Mouse (Mus musculus) erythroid progenitor cell, adult 5-6 weeks (primary cell): Measurements from ENCODE around the gene Myf6. TPM values are rescaled to one million over a fixed set of nuclear protein-coding genes. Genes with fewer than 3 reads are reported as not detected.

Source experiments
- ATAC-seq: replicated peaks from 2 replicates; pipeline ENCODE4 v1.8.0; 2016; ENCODE audit warnings: moderate number of reproducible peaks, mild to moderate bottlenecking, moderate TSS enrichment, inconsistent platforms; ENCODE audit not compliant: poor library complexity, low FRiP score, severe bottlenecking
- total RNA-seq, 2 experiments: library from RNA; stranded (forward) in 1 of 2; stranded (reverse) in 1 of 2; fragments of 150-400 nt in 1 of 2; fragments of 186-747, 209-891 nt in 1 of 2; gene quantifications; 2 replicates each; pipeline versions ENCODE4 v1.2.3 to v1.2.4; 2015 to 2017; ENCODE audit warnings: low replicate concordance in 2 of 2

Gene Myf6
- total RNA-seq (2015; ENCODE audit: low replicate concordance) (not detected in 2 replicates), total RNA-seq (2017; ENCODE audit: low replicate concordance) (not detected in 2 replicates)

GRCm38 (mm10) chr10:107494568-107494967 is at the start of gene Myf6:
Gene Myf6 (minus strand): TSS chr10:107494737.
- ATAC-seq: no peak

- ATAC-seq: no peak
Observed at GRCm38 (mm10) chr10:107543026-107543425, 48.5 kb upstream of the Myf6 start.

DNA sequence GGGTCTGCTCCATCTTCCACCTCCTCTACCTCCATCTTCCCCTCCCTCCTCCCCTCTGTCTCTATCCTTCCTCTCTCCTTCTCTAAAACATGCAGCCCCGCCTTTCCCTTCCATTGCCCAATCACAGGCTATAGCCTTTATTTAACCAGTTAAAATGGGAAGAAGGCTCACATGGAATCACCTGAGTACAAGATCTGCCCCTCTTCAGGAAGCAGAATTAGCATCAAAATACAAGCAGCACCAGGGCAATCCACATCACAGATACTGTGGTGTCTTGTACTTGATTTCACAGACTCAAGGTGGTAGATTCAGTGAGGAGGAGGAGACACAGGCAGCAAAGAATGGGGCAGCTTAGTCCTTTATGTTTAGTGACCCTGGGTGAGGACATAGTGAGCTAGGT is 34.2 kb upstream of the Myf6 start:
- no peak for ATAC-seq

DNA sequence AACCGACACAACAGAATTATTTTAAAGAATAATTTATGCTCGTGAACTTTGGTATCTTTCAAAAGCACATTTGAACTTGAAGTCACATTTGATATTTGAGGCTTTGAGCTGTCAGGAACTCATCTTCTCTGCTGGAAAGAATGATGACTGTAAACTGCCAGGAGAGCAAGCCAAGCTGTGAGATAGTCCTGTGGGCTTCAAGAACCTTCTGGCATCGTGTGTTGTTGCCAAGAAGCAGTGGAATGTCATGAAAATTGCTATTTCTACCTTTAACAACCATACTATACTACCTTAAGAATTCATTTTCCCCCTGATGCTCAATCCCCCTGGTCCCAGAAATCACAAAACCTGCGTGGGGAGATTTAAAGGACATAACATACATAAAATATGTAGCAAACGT is 24.7 kb upstream of the Myf6 start:
- no peak for ATAC-seq

DNA sequence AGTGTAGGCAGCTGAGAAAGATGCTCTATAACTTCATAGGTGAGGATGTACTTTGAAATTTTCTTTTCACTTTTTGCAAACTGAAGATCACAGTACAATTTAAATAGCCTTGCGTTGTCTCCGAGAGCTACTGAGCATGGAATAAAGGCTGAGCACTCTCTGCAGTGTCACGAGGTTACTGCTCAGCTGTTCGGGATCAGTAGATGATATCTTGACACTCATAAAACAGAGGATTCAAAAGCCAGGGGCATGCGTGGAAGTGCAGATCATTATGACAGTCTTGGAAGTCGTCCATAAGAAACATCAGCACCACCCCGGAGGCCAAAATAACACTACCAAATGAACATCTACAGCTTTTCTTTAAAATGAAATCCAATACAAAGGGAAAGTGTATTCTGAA is 22.1 kb upstream of the Myf6 start:
- ATAC-seq: no peak

DNA sequence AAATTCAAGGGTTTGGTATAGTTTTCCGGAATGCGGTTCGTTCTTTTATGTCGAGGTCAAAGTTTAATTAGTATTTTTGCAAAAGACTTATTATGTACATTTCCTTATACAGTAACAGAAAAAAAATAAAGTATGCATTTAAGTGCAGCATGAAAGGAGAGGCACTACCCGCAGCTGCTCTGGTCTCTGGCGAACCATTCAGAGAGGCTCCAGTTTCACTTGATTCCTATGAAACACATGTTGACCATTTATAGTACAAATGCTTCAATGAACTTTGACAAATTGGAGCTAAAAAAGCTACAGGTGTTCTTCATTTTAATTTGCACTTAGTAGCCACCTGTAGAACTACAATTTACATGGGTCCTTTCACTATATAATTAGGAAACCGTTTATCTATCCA is 20.2 kb upstream of the Myf6 start:
- ATAC-seq: no peak

DNA sequence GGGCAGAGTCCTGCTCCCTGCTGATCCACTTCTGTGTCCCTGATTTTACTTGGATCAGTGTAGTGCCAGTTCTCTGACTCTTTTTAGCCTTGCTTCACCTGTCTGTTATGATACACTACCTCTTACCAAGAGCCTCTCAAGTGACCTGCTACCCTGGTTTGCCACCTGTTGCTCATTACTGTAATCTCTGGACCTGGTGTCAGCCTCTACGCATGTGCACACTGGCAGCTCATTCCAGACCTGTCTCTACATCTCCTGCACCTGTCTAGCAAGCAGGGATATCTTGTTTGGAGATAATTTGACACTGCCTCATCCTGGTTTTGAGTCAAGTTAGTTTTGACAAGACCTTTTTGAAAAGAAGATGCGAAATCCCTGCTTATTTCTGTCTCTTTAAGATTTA is 11.9 kb upstream of the Myf6 start:
- ATAC-seq: no peak

- no peak for ATAC-seq
Observed at GRCm38 (mm10) chr10:107503430-107503829, 8.9 kb upstream of the Myf6 start.

DNA sequence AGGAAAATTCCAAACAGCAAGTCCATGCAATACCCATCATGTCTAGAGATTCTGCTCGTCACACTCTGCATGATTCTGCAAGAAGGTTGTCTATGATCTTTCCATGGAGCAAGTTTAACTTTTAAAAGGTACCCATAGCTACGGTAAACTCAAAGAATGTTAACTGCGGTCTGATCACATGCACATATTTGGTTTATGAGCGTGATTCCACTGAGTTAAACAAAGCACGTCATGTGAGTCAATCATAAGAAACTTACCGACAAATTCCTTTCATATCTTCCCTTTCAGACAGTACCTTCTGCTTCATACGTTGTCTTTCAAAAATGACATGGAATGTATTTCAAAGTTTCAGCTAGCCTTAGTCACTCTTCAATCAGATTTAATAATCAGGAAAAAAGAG is 7.7 kb upstream of the Myf6 start:
- no peak for ATAC-seq

DNA sequence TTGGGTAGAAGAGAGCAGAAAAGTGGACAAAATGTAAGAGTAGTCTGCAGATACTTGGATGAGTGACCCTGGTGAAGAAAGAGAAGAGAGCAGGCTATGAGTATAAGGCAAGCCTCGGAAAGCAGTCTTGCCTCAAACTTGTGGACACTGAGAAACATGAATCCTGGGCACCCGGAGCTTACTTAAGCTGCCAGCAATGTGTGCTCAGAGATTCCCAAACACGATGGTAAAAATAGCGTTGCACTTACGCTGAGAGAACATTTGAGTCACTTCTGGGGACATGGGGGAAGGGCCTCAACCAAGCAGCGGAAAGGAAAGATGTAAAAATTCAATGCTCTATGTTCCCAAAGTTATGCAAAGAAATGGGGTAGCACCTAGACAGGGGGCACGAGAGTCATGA is 5.1 kb upstream of the Myf6 start:
- no peak for ATAC-seq

DNA sequence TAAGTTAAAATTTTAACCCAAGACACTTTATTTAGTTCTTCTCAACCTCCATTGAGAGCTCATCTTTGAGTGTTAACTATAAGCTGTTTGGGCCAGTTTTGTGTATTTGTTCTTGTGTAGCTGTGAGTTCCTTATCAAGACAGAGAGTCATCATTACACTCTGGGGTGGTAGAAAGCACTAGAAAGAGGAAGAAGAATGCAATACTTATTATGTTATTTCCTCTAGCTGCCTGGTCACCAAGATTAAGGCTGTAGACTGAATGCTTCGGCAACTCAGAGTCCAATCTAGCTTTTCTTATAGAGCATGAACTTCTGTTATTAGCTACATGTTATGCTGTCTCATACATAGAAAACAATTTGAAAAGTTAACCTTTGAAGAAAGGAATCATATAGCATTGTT is 1.9 kb upstream of the Myf6 start:
- no peak for ATAC-seq

- ATAC-seq: no peak
Observed at GRCm38 (mm10) chr10:107493580-107494474, 710 bp downstream of the Myf6 start.

DNA sequence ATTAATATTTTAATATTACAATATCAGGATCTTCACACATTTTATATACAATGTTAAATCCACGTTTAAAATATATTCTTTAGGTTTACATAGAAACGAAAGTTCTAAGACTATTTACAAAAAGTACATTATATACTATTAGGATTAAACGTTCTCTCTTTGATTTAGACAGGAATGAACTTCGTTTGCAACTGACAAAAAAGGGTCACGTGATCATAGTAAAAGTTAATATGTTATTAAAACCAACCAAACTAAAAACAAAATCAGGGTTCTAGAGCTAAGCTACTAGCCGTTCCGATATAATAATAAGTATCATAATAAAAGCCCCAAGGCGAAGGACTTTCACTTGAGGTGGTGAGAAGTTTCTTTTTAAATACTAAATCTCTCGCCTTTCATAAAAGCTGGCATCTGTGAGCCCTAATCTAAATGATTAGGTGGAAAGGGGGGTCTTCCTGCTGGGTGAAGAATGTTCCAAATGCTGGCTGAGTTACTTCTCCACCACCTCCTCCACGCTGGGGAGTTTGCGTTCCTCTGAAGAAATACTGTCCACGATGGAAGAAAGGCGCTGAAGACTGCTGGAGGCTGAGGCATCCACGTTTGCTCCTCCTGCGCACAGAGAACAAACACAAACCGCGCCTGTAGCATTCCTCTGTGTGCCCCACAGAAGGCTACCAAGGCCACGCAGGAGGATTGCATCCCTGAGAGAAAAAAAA is 1.5 kb downstream of the Myf6 start:
- no peak for ATAC-seq

DNA sequence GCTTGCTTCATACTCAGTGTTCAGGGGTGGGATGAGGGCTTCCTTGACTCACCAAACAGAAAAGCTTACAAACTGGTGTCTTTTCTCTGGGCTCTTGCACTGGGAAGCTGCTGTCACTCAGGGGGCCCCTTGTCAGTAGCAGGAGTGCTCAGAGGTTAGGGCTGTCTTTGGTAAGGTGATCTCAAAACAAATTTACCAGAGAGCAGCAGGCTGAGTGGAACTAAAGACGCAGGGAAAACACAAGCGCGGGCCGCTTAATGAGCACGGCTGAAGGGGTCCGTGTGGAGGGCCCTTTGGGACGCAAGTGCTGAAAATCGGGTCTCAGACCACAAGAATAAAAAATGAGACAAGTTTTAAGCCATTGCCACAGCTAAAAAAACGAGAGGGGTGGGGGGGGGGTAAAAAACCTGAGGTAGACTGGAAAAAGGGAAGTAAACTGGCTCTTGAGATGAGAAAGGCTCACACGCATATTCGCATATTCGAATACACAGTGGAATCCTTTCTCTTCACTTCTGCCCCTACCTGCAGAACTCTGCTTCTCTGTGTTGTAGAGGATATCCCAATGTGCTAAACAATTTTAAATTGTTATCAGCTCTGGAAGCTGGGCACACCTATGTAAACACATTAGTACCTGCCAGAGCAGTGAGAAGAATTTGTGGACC is 5.8 kb downstream of the Myf6 start:
- ATAC-seq: no peak

DNA sequence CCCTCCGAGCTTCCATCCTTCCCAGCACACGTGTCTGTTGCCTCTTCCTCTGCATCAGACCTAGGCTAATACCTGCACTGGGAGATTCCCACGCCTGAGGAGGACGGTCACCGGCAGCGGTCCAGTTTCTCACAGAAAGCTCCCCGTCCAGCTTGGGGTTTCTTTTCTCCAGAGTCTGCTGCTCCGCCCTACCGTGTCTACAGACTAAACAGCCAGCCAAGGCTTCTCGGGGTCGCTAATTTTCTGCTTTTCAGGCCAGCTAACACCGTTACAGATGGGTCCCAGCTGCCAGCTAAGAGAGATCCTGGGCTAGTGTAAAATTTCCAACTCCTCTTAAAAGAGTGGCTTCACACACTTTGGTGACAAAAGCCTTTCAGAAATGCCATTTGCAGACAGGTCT is 7.8 kb downstream of the Myf6 start:
- no peak for ATAC-seq

DNA sequence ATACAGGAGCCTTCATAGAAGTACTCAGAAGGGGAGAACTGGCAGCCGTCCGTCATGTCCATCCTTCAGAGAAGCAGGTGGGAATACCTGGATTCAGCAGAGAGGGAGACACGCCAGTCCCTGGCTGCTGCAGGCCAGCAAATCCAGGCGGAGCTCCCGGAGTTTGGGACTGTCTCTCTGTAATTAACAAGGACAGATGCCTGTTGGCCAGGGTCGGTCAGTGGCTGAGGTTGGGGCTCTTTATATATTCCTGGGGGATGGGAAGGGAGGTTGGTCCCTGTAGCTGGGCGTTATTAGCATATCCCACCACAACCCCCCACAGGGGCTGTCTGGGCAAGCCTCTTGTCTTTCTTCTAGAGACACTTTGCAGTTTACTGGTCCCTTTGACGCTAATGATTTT is 8.7 kb downstream of the Myf6 start, which contains the start of gene Myf5:
Gene Myf5, minus strand, starts transcription at position 265 of the 400 bp plus-strand sequence.
- no peak for ATAC-seq

- ATAC-seq: no peak
Observed at GRCm38 (mm10) chr10:107484050-107484449, 10.5 kb downstream of the Myf6 start.

DNA sequence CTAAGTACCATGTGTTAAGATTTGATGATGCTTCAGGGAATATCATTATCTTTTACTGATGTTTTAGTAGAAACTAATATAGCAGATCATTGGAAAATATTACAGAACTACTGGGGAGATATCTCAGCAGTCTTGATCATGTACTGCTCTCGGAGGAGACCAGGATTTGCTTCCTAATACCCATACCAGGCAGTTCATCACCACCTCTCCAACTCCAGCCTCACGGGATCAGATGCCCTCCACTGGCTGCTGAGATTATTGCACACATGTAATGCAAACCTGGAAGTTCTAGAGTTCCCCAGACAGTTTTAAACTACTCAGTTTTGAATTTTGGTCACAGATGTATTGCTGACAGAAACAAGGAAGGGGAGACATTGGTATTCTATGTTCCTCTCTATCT is 21.0 kb downstream of the Myf6 start:
- ATAC-seq: no peak

DNA sequence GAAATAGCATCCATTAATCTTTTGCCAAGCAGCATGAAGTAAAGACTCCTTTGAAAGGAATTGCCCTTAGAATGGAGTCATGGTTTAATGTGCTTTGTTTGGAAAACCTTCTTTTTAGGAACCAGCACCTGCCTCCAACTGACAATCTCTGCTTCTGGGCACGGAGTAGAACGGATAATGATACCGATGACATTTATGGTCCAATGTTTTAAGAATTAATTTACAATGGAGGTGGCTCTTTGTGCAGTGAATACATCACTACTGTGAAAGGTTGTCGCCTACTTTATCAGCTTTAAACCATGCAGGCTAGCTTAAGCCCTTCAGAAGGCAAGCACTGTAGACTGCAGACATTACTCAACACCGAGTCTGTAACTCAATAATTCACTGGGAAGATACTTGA is 22.8 kb downstream of the Myf6 start:
- ATAC-seq: no peak

GRCm38 (mm10) chr10:107467819-107468218 is 26.7 kb downstream of the Myf6 start:
- no peak for ATAC-seq
